Mouse (Mus musculus): ENCODE measurements at regions not wholly inside any gene's neighbourhood (a gene's known extent, or its start where the extent isn't known, plus 50 kb on each side); places are given as distances from the start of the nearest gene placed in this dataset.

DNA sequence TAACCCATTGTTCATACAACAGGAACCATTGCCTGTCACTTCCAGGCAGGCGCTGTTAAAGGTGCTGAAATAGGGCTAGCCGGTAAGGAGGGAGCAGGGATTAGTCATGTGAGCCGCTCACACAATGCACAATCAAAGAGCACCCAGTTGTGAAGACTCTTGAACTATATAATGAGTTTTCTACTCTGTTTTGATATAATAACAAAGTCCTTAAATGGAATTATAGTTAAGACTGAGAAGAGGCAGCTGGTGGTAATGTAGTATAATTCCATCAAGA, 367.0 kb upstream of the Sash1 start:
- Histone ChIP-seq H3K4me3 (no peak overlapping the region), H3K27me3 (ENCODE audit: control insufficient read depth, insufficient read depth, insufficient read length) (no peaks in the 10 kb centered on the region), H3K36me3 (ENCODE audit: control insufficient read depth, insufficient read depth) (no peaks in the 10 kb centered on the region), H3K79me2 (ENCODE audit: control insufficient read depth, insufficient read depth) (no peaks in the 10 kb centered on the region), H3K4me2 (ENCODE audit: low read depth) (no peak overlapping the region), H3ac (ENCODE audit: control insufficient read depth, insufficient read length) (no peak overlapping the region)
- TF ChIP-seq E2F4 (IDR thresholded peaks at IDR 0.05; ENCODE audit: insufficient read depth) (no peak), USF1 (IDR thresholded peaks at IDR 0.05; ENCODE audit: low read depth) (no peak), MYOG (IDR thresholded peaks at IDR 0.05; ENCODE audit: control insufficient read depth in 1 of 3, insufficient read depth in 1 of 3, insufficient read length in 2 of 3, low read depth in 2 of 3) (no peak), SRF (IDR thresholded peaks at IDR 0.05; ENCODE audit: control insufficient read depth, insufficient read length, low read depth) (no peak), POLR2AphosphoS2 (IDR thresholded peaks at IDR 0.05; ENCODE audit: insufficient read length, low read depth) (no peak), TCF3 (IDR thresholded peaks at IDR 0.05; ENCODE audit: insufficient read length, low read depth) (no peak), MYOD1 (IDR thresholded peaks at IDR 0.05; ENCODE audit: control insufficient read depth in 1 of 3, insufficient read length in 2 of 3, low read depth in 2 of 3) (no peak), CEBPB (IDR thresholded peaks at IDR 0.05; ENCODE audit: insufficient read depth, poor library complexity, severe bottlenecking) (no peak), POLR2A (IDR thresholded peaks at IDR 0.05; ENCODE audit: insufficient read length, low read depth) (no peak)

DNA sequence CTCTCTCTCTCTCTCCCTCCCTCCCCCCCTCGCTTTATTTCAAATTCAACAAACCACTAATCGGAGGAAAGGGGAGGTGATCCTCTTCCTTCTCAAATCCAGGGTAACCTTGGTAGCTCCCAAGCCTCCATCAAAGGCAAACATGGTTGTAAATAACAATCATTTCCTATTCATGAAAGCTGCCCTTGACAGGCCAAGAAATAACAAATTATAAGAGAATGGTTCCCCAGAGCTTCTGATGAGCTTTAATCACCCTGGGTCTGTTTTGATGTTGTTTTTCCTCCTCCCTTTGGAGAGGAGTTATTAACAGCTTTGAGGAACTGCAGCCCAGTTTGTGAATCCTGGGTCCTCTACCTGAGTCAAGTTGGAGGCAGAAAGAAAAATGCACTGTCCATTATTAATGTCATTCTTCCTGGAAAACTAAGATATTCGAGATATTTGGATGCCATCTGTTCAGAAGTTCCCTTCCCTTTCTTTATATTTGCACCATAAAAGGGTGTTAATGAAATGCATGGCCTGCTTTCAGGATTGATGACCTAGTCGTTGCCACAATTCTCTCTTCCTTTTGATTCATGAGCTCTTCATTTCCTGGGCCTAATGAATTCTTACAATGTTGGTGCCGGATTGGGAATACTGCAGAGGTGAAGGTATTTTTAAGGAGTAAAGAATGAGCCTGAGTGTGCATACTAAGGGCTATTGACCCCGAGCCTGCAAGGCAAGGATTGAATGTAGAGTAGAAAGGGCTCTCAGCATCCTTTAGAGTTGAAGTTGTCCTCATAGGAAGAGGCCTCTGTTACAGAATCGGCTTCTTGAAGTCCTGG, 366.5 kb upstream of the Sash1 start:
- no peaks in the 10 kb centered on the region for H3K27me3 ChIP-seq (ENCODE audit: control insufficient read depth, insufficient read depth, insufficient read length)
- TF ChIP-seq SRF (IDR thresholded peaks at IDR 0.05; ENCODE audit: control insufficient read depth, insufficient read length, low read depth) (no peak), TCF3 (IDR thresholded peaks at IDR 0.05; ENCODE audit: insufficient read length, low read depth) (no peak), TCF12 (IDR thresholded peaks at IDR 0.05; ENCODE audit: insufficient read depth, poor library complexity, severe bottlenecking) (no peak), MYOD1 (IDR thresholded peaks at IDR 0.05; ENCODE audit: control insufficient read depth in 1 of 3, insufficient read length in 2 of 3, low read depth in 2 of 3) (no peak), REST (IDR thresholded peaks at IDR 0.05; ENCODE audit: insufficient read depth, insufficient read length) (no peak), USF1 (IDR thresholded peaks at IDR 0.05; ENCODE audit: low read depth) (no peak), CEBPB (IDR thresholded peaks at IDR 0.05; ENCODE audit: insufficient read depth, poor library complexity, severe bottlenecking) (no peak), MAX (IDR thresholded peaks at IDR 0.05; ENCODE audit: low read depth) (no peak), POLR2A (IDR thresholded peaks at IDR 0.05; ENCODE audit: insufficient read length, low read depth) (no peak), MYOG (IDR thresholded peaks at IDR 0.05; ENCODE audit: control insufficient read depth in 1 of 3, insufficient read depth in 1 of 3, insufficient read length in 2 of 3, low read depth in 2 of 3) (no peak), E2F4 (IDR thresholded peaks at IDR 0.05; ENCODE audit: insufficient read depth) (no peak), POLR2AphosphoS2 (IDR thresholded peaks at IDR 0.05; ENCODE audit: insufficient read length, low read depth) (no peak)
- no peaks in the 10 kb centered on the region for H3K36me3 ChIP-seq (ENCODE audit: control insufficient read depth, insufficient read depth)
- H3K4me3 ChIP-seq = no peak overlapping the region
- H3K79me2 ChIP-seq (ENCODE audit: control insufficient read depth, insufficient read depth) = no peaks in the 10 kb centered on the region
- no peak overlapping the region for H3ac ChIP-seq (ENCODE audit: control insufficient read depth, insufficient read length)
- no peak overlapping the region for H3K4me2 ChIP-seq (ENCODE audit: low read depth)

DNA sequence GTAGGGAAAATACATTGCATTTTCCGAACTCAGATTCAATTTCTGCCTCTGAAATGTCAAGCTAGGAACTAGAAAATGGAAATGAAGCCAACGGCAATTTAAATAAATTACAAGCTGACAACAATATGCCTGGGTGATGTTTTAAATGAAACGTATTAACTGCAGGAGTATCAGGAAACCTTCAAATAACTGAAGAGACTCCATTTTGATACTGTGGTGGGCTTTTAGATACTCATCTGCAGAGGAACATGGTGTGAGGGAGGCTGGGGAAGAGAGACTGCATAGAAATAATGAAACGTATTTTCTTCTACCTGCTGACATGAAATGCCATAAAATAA, 357.4 kb upstream of the Sash1 start:
- TF ChIP-seq TCF12 (IDR thresholded peaks at IDR 0.05; ENCODE audit: insufficient read depth, poor library complexity, severe bottlenecking) (no peak), USF1 (IDR thresholded peaks at IDR 0.05; ENCODE audit: low read depth) (no peak), MYOD1 (IDR thresholded peaks at IDR 0.05; ENCODE audit: control insufficient read depth in 1 of 3, insufficient read length in 2 of 3, low read depth in 2 of 3) (no peak), POLR2AphosphoS2 (IDR thresholded peaks at IDR 0.05; ENCODE audit: insufficient read length, low read depth) (no peak), MAX (IDR thresholded peaks at IDR 0.05; ENCODE audit: low read depth) (no peak), REST (IDR thresholded peaks at IDR 0.05; ENCODE audit: insufficient read depth, insufficient read length) (no peak), MYOG (IDR thresholded peaks at IDR 0.05; ENCODE audit: control insufficient read depth in 1 of 3, insufficient read depth in 1 of 3, insufficient read length in 2 of 3, low read depth in 2 of 3) (no peak)
- Histone ChIP-seq H3K4me3 (no peak overlapping the region), H3K4me2 (ENCODE audit: low read depth) (no peak overlapping the region), H3K79me2 (ENCODE audit: control insufficient read depth, insufficient read depth) (no peaks in the 10 kb centered on the region), H3ac (ENCODE audit: control insufficient read depth, insufficient read length) (no peak overlapping the region), H3K27me3 (ENCODE audit: control insufficient read depth, insufficient read depth, insufficient read length) (no peaks in the 10 kb centered on the region), H3K36me3 (ENCODE audit: control insufficient read depth, insufficient read depth) (no peaks in the 10 kb centered on the region)

DNA sequence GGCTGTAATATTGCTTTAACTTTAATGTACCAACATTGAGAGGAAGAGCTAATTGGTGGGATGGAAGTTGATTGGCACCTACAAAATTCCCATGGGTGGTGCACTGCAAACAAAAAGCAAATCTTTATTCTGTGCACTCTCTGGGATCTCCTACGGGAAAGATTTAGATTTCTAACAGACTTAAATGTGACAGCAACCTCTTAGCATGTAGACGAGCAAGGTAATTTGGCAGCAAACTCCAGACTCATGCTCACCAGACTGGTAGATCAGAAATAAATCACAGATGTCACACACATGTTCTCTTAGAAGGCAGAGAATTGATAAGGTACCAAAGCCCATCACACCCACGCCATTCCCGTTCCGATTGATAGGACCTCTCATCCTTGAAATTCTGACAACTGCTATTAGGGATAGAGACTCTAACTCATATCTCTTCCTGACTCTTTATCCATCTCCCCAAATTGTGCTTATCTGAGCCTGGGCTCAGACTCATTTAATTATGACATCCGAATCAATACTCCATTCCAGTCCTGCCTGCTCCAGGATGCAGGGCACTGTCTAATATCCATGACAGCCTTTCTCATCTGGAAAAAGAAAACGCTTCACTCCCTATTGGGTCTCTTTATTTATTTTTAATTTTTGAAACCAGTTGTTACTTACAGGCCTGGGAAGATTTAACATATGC, 356.9 kb upstream of the Sash1 start:
- no peak for TF ChIP-seq REST (IDR thresholded peaks at IDR 0.05; ENCODE audit: insufficient read depth, insufficient read length)
- TF ChIP-seq MYOD1 (IDR thresholded peaks at IDR 0.05; ENCODE audit: control insufficient read depth in 1 of 3, insufficient read length in 2 of 3, low read depth in 2 of 3) = no peak
- TF ChIP-seq MAX (IDR thresholded peaks at IDR 0.05; ENCODE audit: low read depth) = no peak
- no peak for TF ChIP-seq TCF3 (IDR thresholded peaks at IDR 0.05; ENCODE audit: insufficient read length, low read depth)
- no peak for TF ChIP-seq MYOG (IDR thresholded peaks at IDR 0.05; ENCODE audit: control insufficient read depth in 1 of 3, insufficient read depth in 1 of 3, insufficient read length in 2 of 3, low read depth in 2 of 3)
- no peak for TF ChIP-seq POLR2AphosphoS2 (IDR thresholded peaks at IDR 0.05; ENCODE audit: insufficient read length, low read depth)
- no peak for TF ChIP-seq POLR2A (IDR thresholded peaks at IDR 0.05; ENCODE audit: insufficient read length, low read depth)
- no peak for TF ChIP-seq SRF (IDR thresholded peaks at IDR 0.05; ENCODE audit: control insufficient read depth, insufficient read length, low read depth)
- TF ChIP-seq E2F4 (IDR thresholded peaks at IDR 0.05; ENCODE audit: insufficient read depth) = no peak
- no peak for TF ChIP-seq TCF12 (IDR thresholded peaks at IDR 0.05; ENCODE audit: insufficient read depth, poor library complexity, severe bottlenecking)
- no peak for TF ChIP-seq USF1 (IDR thresholded peaks at IDR 0.05; ENCODE audit: low read depth)
- no peak for TF ChIP-seq CEBPB (IDR thresholded peaks at IDR 0.05; ENCODE audit: insufficient read depth, poor library complexity, severe bottlenecking)
- no peaks in the 10 kb centered on the region for H3K36me3 ChIP-seq (ENCODE audit: control insufficient read depth, insufficient read depth)
- H3K79me2 ChIP-seq (ENCODE audit: control insufficient read depth, insufficient read depth) = no peaks in the 10 kb centered on the region
- no peak overlapping the region for H3K4me2 ChIP-seq (ENCODE audit: low read depth)
- no peak overlapping the region for H3K4me3 ChIP-seq
- no peak overlapping the region for H3ac ChIP-seq (ENCODE audit: control insufficient read depth, insufficient read length)
- H3K27me3 ChIP-seq (ENCODE audit: control insufficient read depth, insufficient read depth, insufficient read length) = no peaks in the 10 kb centered on the region
